Mouse (Mus musculus) neutrophil, adult 5-6 weeks (primary cell): ENCODE results near the gene Bcr. TPM values are rescaled to one million over a fixed set of nuclear protein-coding genes. Genes with fewer than 3 reads are reported as not detected.
A peak's percentile ranks its signal among the peaks of the same experiment; 100 is the strongest.

ENCODE experiments used
- ATAC-seq: fragments of 151-379, 151-347 bp; 2 replicates; pipeline ENCODE4 v1.8.0; 2017; ENCODE audit warnings: mild to moderate bottlenecking, moderate TSS enrichment; ENCODE audit not compliant: insufficient number of reproducible peaks, poor library complexity, low FRiP score, severe bottlenecking; ENCODE audit errors: extremely low read depth
- total RNA-seq: library from RNA; stranded (forward); fragments of 200-1000 nt; gene quantifications from 2 replicates; pipeline ENCODE4 v1.2.3, GENCODE M21; 2017

Gene Bcr
- total RNA-seq, 1 experiment from 2014 or later = 28.3 TPM

GRCm38 (mm10) chr10:75116842-75117457, 56.6 kb downstream of the Bcr start:
- ATAC-seq = no peak

GRCm38 (mm10) chr10:75118444-75118843, 58.1 kb downstream of the Bcr start:
- ATAC-seq = no peak

- peak; percentile 47; the same call in 1 of the 2 replicates for ATAC-seq
Observed at GRCm38 (mm10) chr10:75119396-75119795, 59.0 kb downstream of the Bcr start.

GRCm38 (mm10) chr10:75120176-75120575, 59.8 kb downstream of the Bcr start:
- ATAC-seq = no peak

- 0 out of 2 replicates have a peak, but pooled peaks have one; percentile 21 for ATAC-seq
Observed at GRCm38 (mm10) chr10:75121028-75121427, 60.6 kb downstream of the Bcr start.

GRCm38 (mm10) chr10:75125577-75125976, 65.2 kb downstream of the Bcr start:
- no peak for ATAC-seq

GRCm38 (mm10) chr10:75129283-75129710, 68.9 kb downstream of the Bcr start:
- ATAC-seq = no peak

- ATAC-seq = no peak
Observed at GRCm38 (mm10) chr10:75130372-75131046, 70.1 kb downstream of the Bcr start.

- ATAC-seq = no peak
Observed at GRCm38 (mm10) chr10:75131625-75132024, 71.2 kb downstream of the Bcr start.

- no peak for ATAC-seq
Observed at GRCm38 (mm10) chr10:75134861-75135517, 74.6 kb downstream of the Bcr start.

- ATAC-seq = no peak
Observed at GRCm38 (mm10) chr10:75135518-75136162, 75.2 kb downstream of the Bcr start.

- ATAC-seq = peak; percentile 48; the same call in 1 of the 2 replicates
Observed at GRCm38 (mm10) chr10:75137148-75137547, 76.8 kb downstream of the Bcr start.

- ATAC-seq = no peak
Observed at GRCm38 (mm10) chr10:75145221-75145620, 84.8 kb downstream of the Bcr start.

GRCm38 (mm10) chr10:75146001-75146400, 85.6 kb downstream of the Bcr start:
- ATAC-seq = peak; percentile 93

- ATAC-seq = peak; percentile 21; the same call in 1 of the 2 replicates
Observed at GRCm38 (mm10) chr10:75146619-75147018, 86.2 kb downstream of the Bcr start.

GRCm38 (mm10) chr10:75148295-75148694, 87.9 kb downstream of the Bcr start:
- ATAC-seq = no peak

- no peak for ATAC-seq
Observed at GRCm38 (mm10) chr10:75150361-75150760, 90.0 kb downstream of the Bcr start.

GRCm38 (mm10) chr10:75151311-75151710, 90.9 kb downstream of the Bcr start:
- ATAC-seq = peak; percentile 81

GRCm38 (mm10) chr10:75156835-75157234, 96.4 kb downstream of the Bcr start:
- no peak for ATAC-seq
